Mouse (Mus musculus) embryonic facial prominence, embryonic 13.5 days (tissue): ENCODE measurements around the gene Arid1b. TPM values are rescaled to one million over a fixed set of nuclear protein-coding genes. Genes with fewer than 3 reads are reported as not detected.
A peak's percentile ranks its signal among the peaks of the same experiment; 100 is the strongest.

ENCODE experiments used
- ATAC-seq: fragments of 200-750 bp; cut with Nextera tagmentation; 2 replicates; pipeline ENCODE4 v1.8.0; 2017; ENCODE audit warnings: low read depth; ENCODE audit not compliant: insufficient number of reproducible peaks, insufficient read depth, low FRiP score, low TSS enrichment
- H3K27ac ChIP-seq: fragments of 300-500 bp; sonication (generic); 2 replicates; pipeline ENCODE4 v1.5.1; 2015; ENCODE audit warnings: moderate library complexity, mild to moderate bottlenecking, inconsistent platforms
- H3K27me3 ChIP-seq: fragments of 300-500 bp; sonication (generic); 2 replicates; pipeline ENCODE4 v1.6.1; 2015; ENCODE audit warnings: mild to moderate bottlenecking, inconsistent platforms
- H3K36me3 ChIP-seq: fragments of 300-500 bp; sonication (generic); 2 replicates; pipeline ENCODE4 v1.6.1; 2015; ENCODE audit warnings: mild to moderate bottlenecking, inconsistent platforms
- H3K4me1 ChIP-seq: fragments of 300-500 bp; sonication (generic); 2 replicates; pipeline ENCODE4 v1.6.1; 2015; ENCODE audit warnings: inconsistent platforms
- H3K4me2 ChIP-seq: fragments of 300-500 bp; sonication (generic); 2 replicates; pipeline ENCODE4 v1.6.1; 2015; ENCODE audit warnings: moderate library complexity, mild to moderate bottlenecking, inconsistent platforms
- H3K4me3 ChIP-seq: fragments of 300-500 bp; sonication (generic); 2 replicates; pipeline ENCODE4 v1.5.1; 2015; ENCODE audit warnings: mild to moderate bottlenecking, inconsistent platforms
- H3K9ac ChIP-seq: fragments of 300-500 bp; sonication (generic); 2 replicates; pipeline ENCODE4 v1.6.1; 2015; ENCODE audit warnings: mild to moderate bottlenecking, inconsistent platforms
- H3K9me3 ChIP-seq: fragments of 300-500 bp; sonication (generic); 2 replicates; pipeline ENCODE4 v1.6.1; 2016; ENCODE audit warnings: inconsistent platforms
- WGBS: fragments of 180-500 bp; shearing (Covaris S2); methylation state at CpG from one replicate; pipeline ENCODE4 v1.1.7; 2015; ENCODE audit warnings: mixed read lengths; 5-methylcytosine and 5-hydroxymethylcytosine counted together
- polyA plus RNA-seq: library from polyadenylated mRNA; unstranded; fragments of >200 nt; fragmentation: Nextera tagmentation; extraction: Ambion mirVana; gene quantifications from 2 replicates; pipeline ENCODE4 v1.2.1, GENCODE M21; 2015

The Arid1b gene
- polyA plus RNA-seq, 1 experiment from 2014 or later: 13.0 TPM

- no peaks in the 10 kb centered on the region for H3K9me3 ChIP-seq
- ATAC-seq: no peak
- H3K27me3 ChIP-seq: no peaks in the 10 kb centered on the region
- no peaks in the 10 kb centered on the region for H3K4me1 ChIP-seq
- no peak overlapping the region for H3K4me3 ChIP-seq
- H3K36me3 ChIP-seq: peaks cover 24% of the 10 kb centered on the region
- no peak overlapping the region for H3K27ac ChIP-seq
- no peak overlapping the region for H3K4me2 ChIP-seq
- H3K9ac ChIP-seq: no peak overlapping the region
- WGBS: 94% methylated on average over 6 of the region's 6 CpGs
Observed at GRCm38 (mm10) chr17:5275749-5276148, 281.6 kb downstream of the Arid1b start.

GRCm38 (mm10) chr17:5277137-5277871 lies 283.2 kb downstream of the Arid1b start:
- no peaks in the 10 kb centered on the region for H3K27me3 ChIP-seq
- peaks cover 39% of the 10 kb centered on the region for H3K36me3 ChIP-seq
- H3K4me3 ChIP-seq: no peak overlapping the region
- WGBS: 88% methylated on average over 17 of the region's 17 CpGs
- H3K9ac ChIP-seq: no peak overlapping the region
- no peaks in the 10 kb centered on the region for H3K9me3 ChIP-seq
- H3K4me1 ChIP-seq: no peaks in the 10 kb centered on the region
- no peak for ATAC-seq
- no peak overlapping the region for H3K27ac ChIP-seq
- H3K4me2 ChIP-seq: no peak overlapping the region

- Histone ChIP-seq H3K27ac (no peak overlapping the region), H3K9me3 (no peaks in the 10 kb centered on the region), H3K4me2 (no peak overlapping the region), H3K4me1 (peaks cover 9% of the 10 kb centered on the region), H3K27me3 (no peaks in the 10 kb centered on the region), H3K9ac (no peak overlapping the region), H3K4me3 (no peak overlapping the region), H3K36me3 (peaks cover 39% of the 10 kb centered on the region)
- 86% methylated on average over 4 of the region's 4 CpGs for WGBS
- no peak for ATAC-seq
Observed at GRCm38 (mm10) chr17:5280499-5281053, 286.4 kb downstream of the Arid1b start.

- Histone ChIP-seq H3K4me1 (peaks cover 38% of the 10 kb centered on the region), H3K36me3 (peaks cover 21% of the 10 kb centered on the region; the same call in 1 of the 2 replicates), H3K9ac (no peak overlapping the region), H3K4me2 (no peak overlapping the region), H3K9me3 (no peaks in the 10 kb centered on the region), H3K27me3 (no peaks in the 10 kb centered on the region), H3K4me3 (no peak overlapping the region), H3K27ac (no peak overlapping the region)
- no peak for ATAC-seq
- 89% methylated on average over 10 of the region's 10 CpGs for WGBS
Observed at GRCm38 (mm10) chr17:5284783-5285182, 290.7 kb downstream of the Arid1b start.

GRCm38 (mm10) chr17:5285877-5286440 lies 291.8 kb downstream of the Arid1b start:
- no peak for ATAC-seq
- Histone ChIP-seq H3K9ac (no peak overlapping the region), H3K9me3 (no peaks in the 10 kb centered on the region), H3K4me1 (peaks cover 38% of the 10 kb centered on the region), H3K27me3 (no peaks in the 10 kb centered on the region), H3K27ac (peak overlapping the region; percentile 57), H3K36me3 (peaks cover 17% of the 10 kb centered on the region), H3K4me2 (no peak overlapping the region), H3K4me3 (no peak overlapping the region)
- WGBS: 73% methylated on average over 13 of the region's 13 CpGs

- Histone ChIP-seq H3K27me3 (no peaks in the 10 kb centered on the region), H3K4me1 (peaks cover 40% of the 10 kb centered on the region), H3K4me3 (no peak overlapping the region), H3K9ac (no peak overlapping the region), H3K27ac (peak overlapping the region; percentile 57), H3K9me3 (no peaks in the 10 kb centered on the region), H3K36me3 (peaks cover 18% of the 10 kb centered on the region), H3K4me2 (no peak overlapping the region)
- ATAC-seq: no peak
- WGBS: 50% methylated on average over 15 of the region's 15 CpGs
Observed at GRCm38 (mm10) chr17:5286571-5287209, 292.6 kb downstream of the Arid1b start.

- no peak for ATAC-seq
- no peak overlapping the region for H3K4me2 ChIP-seq
- peaks cover 40% of the 10 kb centered on the region for H3K4me1 ChIP-seq
- H3K27ac ChIP-seq: no peak overlapping the region; the same call in 1 of the 2 replicates
- H3K36me3 ChIP-seq: peaks cover 13% of the 10 kb centered on the region
- 56% methylated on average over 4 of the region's 4 CpGs for WGBS
- H3K27me3 ChIP-seq: no peaks in the 10 kb centered on the region
- no peaks in the 10 kb centered on the region for H3K9me3 ChIP-seq
- H3K4me3 ChIP-seq: no peak overlapping the region
- H3K9ac ChIP-seq: no peak overlapping the region
Observed at GRCm38 (mm10) chr17:5287210-5287591, 293.1 kb downstream of the Arid1b start.

GRCm38 (mm10) chr17:5287641-5288040 lies 293.5 kb downstream of the Arid1b start:
- no peak for ATAC-seq
- Histone ChIP-seq H3K9me3 (no peaks in the 10 kb centered on the region), H3K27me3 (no peaks in the 10 kb centered on the region), H3K4me2 (no peak overlapping the region), H3K4me1 (peaks cover 40% of the 10 kb centered on the region), H3K27ac (no peak overlapping the region; the same call in 1 of the 2 replicates), H3K9ac (no peak overlapping the region), H3K36me3 (peaks cover 12% of the 10 kb centered on the region), H3K4me3 (no peak overlapping the region)
- 70% methylated on average over 9 of the region's 9 CpGs for WGBS

- Histone ChIP-seq H3K4me1 (peaks cover 22% of the 10 kb centered on the region), H3K9ac (no peak overlapping the region), H3K4me3 (no peak overlapping the region), H3K36me3 (peaks cover 23% of the 10 kb centered on the region), H3K4me2 (no peak overlapping the region), H3K27ac (no peak overlapping the region), H3K27me3 (no peaks in the 10 kb centered on the region), H3K9me3 (no peaks in the 10 kb centered on the region)
- WGBS: 80% methylated on average over 9 of the region's 9 CpGs
- ATAC-seq: no peak
Observed at GRCm38 (mm10) chr17:5293653-5294584, 299.8 kb downstream of the Arid1b start.

- no peak overlapping the region for H3K4me2 ChIP-seq
- H3K4me1 ChIP-seq: peaks cover 28% of the 10 kb centered on the region
- H3K36me3 ChIP-seq: peaks cover 23% of the 10 kb centered on the region
- 0 out of 2 replicates have a peak overlapping the region, but pooled peaks have one; percentile 14 for H3K27ac ChIP-seq
- H3K4me3 ChIP-seq: no peak overlapping the region
- ATAC-seq: no peak
- WGBS: 70% methylated on average over 19 of the region's 19 CpGs
- no peaks in the 10 kb centered on the region for H3K9me3 ChIP-seq
- no peak overlapping the region for H3K9ac ChIP-seq
- H3K27me3 ChIP-seq: no peaks in the 10 kb centered on the region
Observed at GRCm38 (mm10) chr17:5295086-5295947, 301.2 kb downstream of the Arid1b start.
